Mouse (Mus musculus) frontal cortex, postnatal 10 days (tissue): ENCODE results near the gene Vcl.

Experiments used
- DNase-seq, 2 experiments: peaks; one replicate each; pipeline ENCODE4 v3.0.0; 2022; ENCODE audit warnings: low spot score in 2 of 2, mixed read lengths in 1 of 2

Vcl gene

GRCm38 (mm10) chr14:21064321-21064720, 135.1 kb downstream of the Vcl start:
- DNase-seq, result no peak

DNA sequence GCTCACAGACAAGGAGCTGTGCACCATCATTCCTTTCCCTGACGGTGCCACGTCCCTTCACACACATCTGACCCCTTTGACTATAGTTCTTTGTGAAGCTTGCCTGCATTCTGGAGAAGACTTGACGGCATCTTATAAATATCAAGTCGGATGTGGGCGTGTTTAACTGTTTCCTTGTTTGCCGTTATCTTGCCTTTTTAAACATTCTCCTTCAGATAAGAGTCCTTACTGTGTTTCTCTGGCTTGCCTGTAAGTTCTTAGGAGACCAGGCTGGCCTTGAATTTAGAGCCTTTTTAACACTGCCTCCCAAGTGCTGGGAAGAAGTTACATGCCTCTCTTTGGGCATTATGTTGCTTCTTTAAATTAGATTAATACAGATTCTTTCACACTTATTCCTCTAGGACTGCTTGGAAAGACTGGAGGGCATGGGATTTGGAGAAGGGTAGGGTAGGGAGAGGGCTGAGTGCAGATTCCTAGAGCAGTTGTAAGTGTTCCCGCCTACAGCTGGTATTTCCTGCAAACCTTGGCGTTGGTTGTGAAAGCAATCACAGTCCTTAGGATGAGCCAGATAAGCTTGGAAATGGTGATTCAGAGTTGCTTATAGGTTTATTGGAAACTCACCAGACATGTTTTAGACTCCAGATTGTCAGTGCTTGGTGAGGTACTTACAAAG, 136.4 kb downstream of the Vcl start:
- no peak for DNase-seq

DNA sequence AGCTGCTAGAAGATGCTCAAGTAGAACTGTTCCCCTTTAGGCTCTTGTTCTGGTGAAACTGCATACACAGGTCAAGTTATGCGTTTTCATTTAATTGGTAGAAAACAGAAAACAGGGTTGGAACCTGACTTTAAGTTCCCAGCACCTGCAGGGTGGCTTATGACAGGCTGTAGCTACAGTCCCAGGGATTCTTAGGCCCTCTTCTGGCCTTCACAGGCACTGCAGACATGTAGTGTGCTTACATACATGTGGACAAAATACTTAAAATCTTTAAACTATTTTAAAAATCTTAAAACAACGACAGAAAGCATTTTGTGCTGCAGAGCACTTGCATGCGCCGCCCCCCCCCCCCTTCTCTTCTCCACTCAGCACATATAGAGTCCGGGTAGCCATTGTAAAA, 140.4 kb downstream of the Vcl start:
- no peak for DNase-seq

GRCm38 (mm10) chr14:21073981-21074380, 144.8 kb downstream of the Vcl start:
- no peak for DNase-seq

- no peak for DNase-seq
Measured at GRCm38 (mm10) chr14:21074398-21075320, 145.5 kb downstream of the Vcl start.

- peak; percentile 85 to 86 for DNase-seq
Measured at GRCm38 (mm10) chr14:21075751-21076500, 146.7 kb downstream of the Vcl start.

DNA sequence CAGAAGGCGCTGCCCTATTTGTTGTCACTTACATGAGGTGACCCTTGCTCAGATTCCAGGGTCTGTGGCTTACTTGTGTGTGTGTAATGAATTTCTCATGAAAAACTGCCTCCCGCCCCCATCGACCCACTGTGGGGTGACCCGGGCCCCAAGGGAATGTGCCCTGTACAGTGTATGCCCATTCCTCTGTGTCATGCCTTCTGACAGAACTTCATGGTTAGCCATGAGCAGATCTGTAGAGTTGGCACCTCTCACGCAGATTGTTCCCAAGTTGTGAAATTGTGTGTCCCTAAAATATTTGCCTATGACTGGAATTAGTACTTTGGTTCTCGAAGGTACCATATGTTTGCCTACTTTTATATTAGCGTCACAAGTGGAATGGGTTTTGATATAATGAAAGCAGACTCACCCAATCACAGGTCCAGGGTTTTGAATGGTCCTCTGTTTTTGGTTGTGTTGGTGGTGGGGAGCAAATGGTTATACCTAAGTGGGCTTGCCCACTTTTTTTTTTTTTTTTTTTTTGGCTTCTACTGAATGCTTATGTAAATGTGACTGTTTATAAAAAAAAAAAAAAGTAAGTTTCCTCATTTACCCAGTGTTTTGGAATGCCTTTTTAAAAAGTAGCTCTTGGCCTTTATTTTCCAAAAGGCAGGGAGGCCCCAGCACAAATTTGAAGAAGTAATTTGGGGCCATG, 147.4 kb downstream of the Vcl start:
- DNase-seq, result no peak

- no peak for DNase-seq
Measured at GRCm38 (mm10) chr14:21077939-21078338, 148.7 kb downstream of the Vcl start.

DNA sequence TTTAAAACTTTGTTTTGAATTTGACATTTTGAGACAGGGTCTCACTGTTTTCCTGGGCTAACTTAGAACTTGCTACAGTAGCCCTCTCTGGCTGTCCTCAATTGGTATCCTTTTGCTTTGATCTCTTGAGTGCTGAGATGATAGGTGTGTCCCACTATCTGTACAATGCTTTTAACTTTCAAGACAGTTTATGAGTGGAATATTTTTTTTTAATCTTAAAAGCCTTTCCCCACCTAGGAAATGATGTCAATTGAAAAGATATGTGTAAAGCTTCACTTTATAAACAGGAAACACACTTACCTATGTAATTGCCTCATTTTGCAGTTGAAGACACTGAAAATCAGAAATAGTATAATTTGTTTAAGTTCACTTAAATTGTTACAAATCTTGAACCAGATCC, 149.3 kb downstream of the Vcl start:
- DNase-seq, result no peak

DNA sequence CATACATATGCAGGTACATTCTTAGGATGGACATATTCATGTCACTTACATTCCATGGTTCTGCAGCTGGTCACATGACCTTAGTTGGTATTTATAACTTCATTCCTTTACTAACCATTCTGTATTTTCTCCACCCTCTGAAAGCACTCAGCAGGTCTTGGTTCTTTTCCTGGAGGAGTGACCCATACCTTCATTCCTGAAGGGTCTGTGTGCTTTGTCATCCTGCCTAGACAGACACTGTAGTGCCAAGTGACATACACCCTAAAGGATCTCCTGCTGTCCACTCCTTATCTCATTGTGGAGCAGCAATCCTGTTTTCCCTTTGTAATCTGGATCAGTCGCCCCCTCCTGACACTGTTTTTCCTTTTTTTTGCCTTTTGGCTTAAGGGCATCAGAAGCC, 153.6 kb downstream of the Vcl start:
- no peak for DNase-seq
